Mouse (Mus musculus) olfactory bulb, adult 2 months (tissue): ENCODE measurements around the gene Ece1.

Experiments
- CTCF ChIP-seq: fragments of 200-500 bp; IDR thresholded peaks from 2 replicates; pipeline ENCODE4 v1.5.1; 2012; ENCODE audit warnings: low read depth, mild to moderate bottlenecking, low read length, moderate library complexity; ENCODE audit not compliant: insufficient read depth
- POLR2A ChIP-seq: fragments of 200-500 bp; IDR thresholded peaks from 2 replicates; pipeline ENCODE4 v1.6.1; 2012; ENCODE audit warnings: mild to moderate bottlenecking, low read depth, low read length, moderate library complexity; ENCODE audit not compliant: insufficient read depth

DNA sequence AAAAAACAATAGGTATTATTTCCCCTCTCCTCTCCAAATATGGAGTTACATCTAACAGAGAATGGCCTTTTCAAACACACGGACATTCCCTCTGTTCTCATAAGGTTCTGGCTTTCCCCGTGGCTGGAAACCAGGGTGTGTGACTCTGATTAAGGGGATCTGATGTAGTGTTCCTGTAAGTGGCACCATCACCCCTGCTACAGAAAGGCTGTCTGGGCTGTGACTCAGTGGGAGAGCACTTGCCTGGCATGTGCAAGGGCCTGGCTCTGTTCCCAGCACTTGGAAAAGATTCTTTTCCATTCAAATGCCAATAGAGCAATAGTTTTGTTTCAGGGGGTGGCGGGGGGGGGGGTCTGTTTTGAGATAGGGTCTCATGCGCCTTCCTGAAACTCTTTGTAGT, 63.1 kb downstream of the Ece1 start:
- no peak for TF ChIP-seq CTCF
- TF ChIP-seq POLR2A = no peak
